Mouse (Mus musculus): ENCODE measurements around the gene Slc13a3. TPM values are rescaled to one million over a fixed set of nuclear protein-coding genes. Genes with fewer than 3 reads are reported as not detected.

Slc13a3 gene
- total and polyA plus RNA-seq, 3 experiments, result 0.11 TPM; not detected in 2

GRCm38 (mm10) chr2:165397502-165398163 lies 75.4 kb downstream of the Slc13a3 start:
- DNase-seq (ENCODE audit: low spot score), result no peak
- peaks cover 21% of the 10 kb centered on the region for H3K9me3 ChIP-seq (replicated peaks)
- no peaks in the 10 kb centered on the region for H3K27me3 ChIP-seq (ENCODE audit: insufficient read depth, low read length)
- ATAC-seq (ENCODE audit: extremely low read depth, insufficient number of reproducible peaks, low FRiP score, poor library complexity, severe bottlenecking), result no peak
- TF ChIP-seq TAL1 (conservative IDR thresholded peaks at IDR 0.05; ENCODE audit: low read depth, low read length) (no peak), POLR2AphosphoS5 (IDR thresholded peaks at IDR 0.05; ENCODE audit: insufficient replicate concordance, low read depth, low read length) (no peak), GATA1 (IDR thresholded peaks at IDR 0.05; ENCODE audit: borderline replicate concordance, low read length) (no peak), CTCF (IDR thresholded peaks at IDR 0.05; ENCODE audit: low read depth, low read length) (no peak), GATA2 (IDR thresholded peaks at IDR 0.05; ENCODE audit: borderline replicate concordance, low read depth, low read length) (no peak)
- no peaks in the 10 kb centered on the region for H3K36me3 ChIP-seq (replicated peaks)
- no peak overlapping the region for H3K4me3 ChIP-seq (ENCODE audit: low read depth, low read length)
- H3K4me1 ChIP-seq (ENCODE audit: insufficient read depth, low read depth, low read length), result no peaks in the 10 kb centered on the region

- H3K36me3 ChIP-seq (replicated peaks), result no peaks in the 10 kb centered on the region
- ATAC-seq (ENCODE audit: extremely low read depth, insufficient number of reproducible peaks, low FRiP score, poor library complexity, severe bottlenecking) (no peak), DNase-seq (ENCODE audit: low spot score) (no peak)
- no peak overlapping the region for H3K4me3 ChIP-seq (ENCODE audit: low read depth, low read length)
- no peak for TF ChIP-seq GATA2 (IDR thresholded peaks at IDR 0.05; ENCODE audit: borderline replicate concordance, low read depth, low read length)
- no peak for TF ChIP-seq TAL1 (conservative IDR thresholded peaks at IDR 0.05; ENCODE audit: low read depth, low read length)
- TF ChIP-seq CTCF (IDR thresholded peaks at IDR 0.05; ENCODE audit: low read depth, low read length), result no peak
- H3K9me3 ChIP-seq (replicated peaks), result peaks cover 21% of the 10 kb centered on the region
- no peaks in the 10 kb centered on the region for H3K27me3 ChIP-seq (ENCODE audit: insufficient read depth, low read length)
- no peaks in the 10 kb centered on the region for H3K4me1 ChIP-seq (ENCODE audit: insufficient read depth, low read depth, low read length)
These were observed 76.1 kb downstream of the Slc13a3 start for GRCm38 (mm10) chr2:165396831-165397501.

GRCm38 (mm10) chr2:165392156-165392555 lies 80.9 kb downstream of the Slc13a3 start:
- no peak for DNase-seq (ENCODE audit: low spot score)
- TF ChIP-seq CTCF (IDR thresholded peaks at IDR 0.05; ENCODE audit: low read depth, low read length) (no peak), POLR2AphosphoS5 (IDR thresholded peaks at IDR 0.05; ENCODE audit: insufficient replicate concordance, low read depth, low read length) (no peak), GATA1 (IDR thresholded peaks at IDR 0.05; ENCODE audit: borderline replicate concordance, low read length) (no peak)

GRCm38 (mm10) chr2:165391561-165391960 lies 81.5 kb downstream of the Slc13a3 start:
- ATAC-seq (ENCODE audit: extremely low read depth, insufficient number of reproducible peaks, low FRiP score, poor library complexity, severe bottlenecking), result no peak
- peaks cover 2% of the 10 kb centered on the region; the same call in 1 of the 2 replicates for H3K27me3 ChIP-seq (ENCODE audit: insufficient read depth, low read length)
- DNase-seq (ENCODE audit: low spot score), result no peak
- no peak overlapping the region for H3K4me3 ChIP-seq (ENCODE audit: low read depth, low read length)
- peaks cover 10% of the 10 kb centered on the region for H3K9me3 ChIP-seq (replicated peaks)
- H3K4me1 ChIP-seq (ENCODE audit: insufficient read depth, low read depth, low read length), result no peaks in the 10 kb centered on the region
- TF ChIP-seq POLR2AphosphoS5 (IDR thresholded peaks at IDR 0.05; ENCODE audit: insufficient replicate concordance, low read depth, low read length) (no peak), GATA2 (IDR thresholded peaks at IDR 0.05; ENCODE audit: borderline replicate concordance, low read depth, low read length) (no peak), TAL1 (conservative IDR thresholded peaks at IDR 0.05; ENCODE audit: low read depth, low read length) (no peak), GATA1 (IDR thresholded peaks at IDR 0.05; ENCODE audit: borderline replicate concordance, low read length) (no peak), CTCF (IDR thresholded peaks at IDR 0.05; ENCODE audit: low read depth, low read length) (no peak)
- H3K36me3 ChIP-seq (replicated peaks), result no peaks in the 10 kb centered on the region

More at GRCm38 (mm10) chr2:165392156-165392555, 80.9 kb downstream of the Slc13a3 start:
- Histone ChIP-seq H3K9me3 (replicated peaks) (peaks cover 12% of the 10 kb centered on the region), H3K36me3 (replicated peaks) (no peaks in the 10 kb centered on the region), H3K4me1 (ENCODE audit: insufficient read depth, low read depth, low read length) (no peaks in the 10 kb centered on the region), H3K4me3 (ENCODE audit: low read depth, low read length) (no peak overlapping the region), H3K27me3 (ENCODE audit: insufficient read depth, low read length) (peaks cover 2% of the 10 kb centered on the region; the same call in 1 of the 2 replicates)
- no peak for ATAC-seq (ENCODE audit: extremely low read depth, insufficient number of reproducible peaks, low FRiP score, poor library complexity, severe bottlenecking)

- peaks cover 2% of the 10 kb centered on the region; the same call in 1 of the 2 replicates for H3K27me3 ChIP-seq (ENCODE audit: insufficient read depth, low read length)
- TF ChIP-seq TAL1 (conservative IDR thresholded peaks at IDR 0.05; ENCODE audit: low read depth, low read length) (no peak), CTCF (IDR thresholded peaks at IDR 0.05; ENCODE audit: low read depth, low read length) (no peak), GATA1 (IDR thresholded peaks at IDR 0.05; ENCODE audit: borderline replicate concordance, low read length) (no peak), GATA2 (IDR thresholded peaks at IDR 0.05; ENCODE audit: borderline replicate concordance, low read depth, low read length) (no peak), POLR2AphosphoS5 (IDR thresholded peaks at IDR 0.05; ENCODE audit: insufficient replicate concordance, low read depth, low read length) (no peak)
- no peaks in the 10 kb centered on the region for H3K4me1 ChIP-seq (ENCODE audit: insufficient read depth, low read depth, low read length)
- ATAC-seq (ENCODE audit: extremely low read depth, insufficient number of reproducible peaks, low FRiP score, poor library complexity, severe bottlenecking), result no peak
- H3K36me3 ChIP-seq (replicated peaks), result no peaks in the 10 kb centered on the region
- H3K4me3 ChIP-seq (ENCODE audit: low read depth, low read length), result no peak overlapping the region
- DNase-seq (ENCODE audit: low spot score), result no peak
- H3K9me3 ChIP-seq (replicated peaks), result peaks cover 3% of the 10 kb centered on the region
These were observed 83.6 kb downstream of the Slc13a3 start for GRCm38 (mm10) chr2:165389299-165389952.

- DNase-seq (ENCODE audit: low spot score) (no peak), ATAC-seq (ENCODE audit: extremely low read depth, insufficient number of reproducible peaks, low FRiP score, poor library complexity, severe bottlenecking) (no peak)
- H3K27me3 ChIP-seq (ENCODE audit: insufficient read depth, low read length), result peaks cover 2% of the 10 kb centered on the region; the same call in 1 of the 2 replicates
These were observed 85.1 kb downstream of the Slc13a3 start, which contains the start of gene Zfp334 for GRCm38 (mm10) chr2:165387844-165388495. Gene Zfp334 (minus strand): TSS chr2:165388259.

More at GRCm38 (mm10) chr2:165387844-165388495, 85.1 kb downstream of the Slc13a3 start, which contains the start of gene Zfp334:
- H3K4me3 ChIP-seq (ENCODE audit: low read depth, low read length), result no peak within 1 kb of the TSS
- H3K4me1 ChIP-seq (ENCODE audit: insufficient read depth, low read depth, low read length), result no peaks in the 10 kb centered on the region
- no peaks in the 10 kb centered on the region; the same call in 1 of the 2 replicates for H3K9me3 ChIP-seq (replicated peaks)
- no peaks in the 10 kb centered on the region for H3K36me3 ChIP-seq (replicated peaks)
- TF ChIP-seq TAL1 (conservative IDR thresholded peaks at IDR 0.05; ENCODE audit: low read depth, low read length) (no peak), GATA2 (IDR thresholded peaks at IDR 0.05; ENCODE audit: borderline replicate concordance, low read depth, low read length) (no peak), CTCF (IDR thresholded peaks at IDR 0.05; ENCODE audit: low read depth, low read length) (no peak), GATA1 (IDR thresholded peaks at IDR 0.05; ENCODE audit: borderline replicate concordance, low read length) (no peak), POLR2AphosphoS5 (IDR thresholded peaks at IDR 0.05; ENCODE audit: insufficient replicate concordance, low read depth, low read length) (no peak)

Data from G1E (cell line).